Mouse (Mus musculus) CD4-positive, CD25-positive, alpha-beta regulatory T cell, adult 4 months (primary cell): Measurements from ENCODE around the gene Exoc6b. TPM values are rescaled to one million over a fixed set of nuclear protein-coding genes. Genes with fewer than 3 reads are reported as not detected.
A peak's percentile ranks its signal among the peaks of the same experiment; 100 is the strongest.
"Not testable (repeated sequence)": the region's sequence is repeated elsewhere in the genome, so short reads cannot be mapped to it uniquely, and the experiment has no call there.

Experiments used
- ATAC-seq: one replicate; pipeline ENCODE4 v1.8.0; 2017
- polyA plus RNA-seq, 2 experiments: library from polyadenylated mRNA; unstranded; fragments of 100-300 nt; shearing (Covaris generic); gene quantifications; one replicate each; pipeline ENCODE4 v1.2.1; 2017

The Exoc6b gene
- 10 to 100 TPM; 12.6 to 14.9 TPM for polyA plus RNA-seq

GRCm38 (mm10) chr6:85069023-85069985 lies at the start of gene Exoc6b:
TSS of gene Exoc6b (minus strand) at chr6:85069513.
- ATAC-seq = peak; percentile 91

- peak; percentile 66 for ATAC-seq
These were observed 48.5 kb upstream of the Exoc6b start for GRCm38 (mm10) chr6:85117545-85118511.

GRCm38 (mm10) chr6:85105033-85105615 lies 35.8 kb upstream of the Exoc6b start:
- no peak for ATAC-seq

- ATAC-seq = no peak
These were observed 34.0 kb upstream of the Exoc6b start for GRCm38 (mm10) chr6:85103321-85103720.

GRCm38 (mm10) chr6:85096441-85096840 lies 27.1 kb upstream of the Exoc6b start:
- no peak for ATAC-seq

- no peak for ATAC-seq
These were observed 18.1 kb upstream of the Exoc6b start for GRCm38 (mm10) chr6:85087425-85087824.

- ATAC-seq = no peak
These were observed 17.3 kb upstream of the Exoc6b start for GRCm38 (mm10) chr6:85086645-85087044.

- ATAC-seq = not testable (repeated sequence)
These were observed 6.9 kb upstream of the Exoc6b start for GRCm38 (mm10) chr6:85076179-85076720.

GRCm38 (mm10) chr6:85074996-85075395 lies 5.7 kb upstream of the Exoc6b start:
- no peak for ATAC-seq

GRCm38 (mm10) chr6:85068322-85069022 lies 841 bp downstream of the Exoc6b start:
- peak; percentile 33 for ATAC-seq

- no peak for ATAC-seq
These were observed 11.7 kb downstream of the Exoc6b start for GRCm38 (mm10) chr6:85057641-85058040.

GRCm38 (mm10) chr6:85051109-85051508 lies 18.2 kb downstream of the Exoc6b start:
- ATAC-seq = no peak

GRCm38 (mm10) chr6:85046531-85046930 lies 22.8 kb downstream of the Exoc6b start:
- ATAC-seq = no peak

- no peak for ATAC-seq
These were observed 24.6 kb downstream of the Exoc6b start for GRCm38 (mm10) chr6:85044621-85045152.

GRCm38 (mm10) chr6:85037677-85038076 lies 31.6 kb downstream of the Exoc6b start:
- ATAC-seq = peak; percentile 93

- ATAC-seq = no peak
These were observed 39.6 kb downstream of the Exoc6b start for GRCm38 (mm10) chr6:85029671-85030070.

- no peak for ATAC-seq
These were observed 44.9 kb downstream of the Exoc6b start for GRCm38 (mm10) chr6:85024403-85024802.

- no peak for ATAC-seq
These were observed 52.3 kb downstream of the Exoc6b start for GRCm38 (mm10) chr6:85017011-85017410.

- no peak for ATAC-seq
These were observed 55.4 kb downstream of the Exoc6b start for GRCm38 (mm10) chr6:85013906-85014305.

- no peak for ATAC-seq
These were observed 58.9 kb downstream of the Exoc6b start for GRCm38 (mm10) chr6:85010397-85010796.

GRCm38 (mm10) chr6:84995418-84995817 lies 73.9 kb downstream of the Exoc6b start:
- ATAC-seq = no peak
